Mouse (Mus musculus) C2C12 (cell line): ENCODE data around the gene Smo.

Source experiments
- CEBPB ChIP-seq: IDR thresholded peaks from one replicate; pipeline ENCODE4 v1.6.1; 2011; ENCODE audit warnings: low read depth, mild to moderate bottlenecking, control low read depth, moderate library complexity
- CTCF ChIP-seq: IDR thresholded peaks from one replicate; pipeline ENCODE4 v1.5.1; 2011; ENCODE audit not compliant: control insufficient read depth, insufficient read depth, insufficient read length
- FOSL1 ChIP-seq: IDR thresholded peaks from one replicate; pipeline ENCODE4 v1.8.0; 2011; ENCODE audit warnings: mild to moderate bottlenecking, low read length; ENCODE audit not compliant: poor library complexity, insufficient read depth, severe bottlenecking
- MAX ChIP-seq: IDR thresholded peaks from one replicate; pipeline ENCODE4 v1.6.1; 2011; ENCODE audit warnings: mild to moderate bottlenecking, control low read depth
- MYOD1 ChIP-seq: IDR thresholded peaks from one replicate; pipeline ENCODE4 v1.6.1; 2011; ENCODE audit warnings: low read depth; ENCODE audit not compliant: control insufficient read depth, insufficient read length
- MYOG ChIP-seq: IDR thresholded peaks from one replicate; pipeline ENCODE4 v1.6.1; 2011; ENCODE audit not compliant: control insufficient read depth, insufficient read length; ENCODE audit errors: extremely low read depth
- USF1 ChIP-seq: IDR thresholded peaks from one replicate; pipeline ENCODE4 v1.6.1; 2011; ENCODE audit warnings: low read depth, mild to moderate bottlenecking, control low read depth, moderate library complexity

- TF ChIP-seq USF1 (no peak), CTCF (no peak), FOSL1 (no peak), MAX (no peak), MYOG (no peak), MYOD1 (no peak), CEBPB (no peak)
Observed at GRCm38 (mm10) chr6:29695290-29695674, 40.0 kb upstream of the Smo start.
